Mouse (Mus musculus): ENCODE measurements around the gene Slc35c1.

DNA sequence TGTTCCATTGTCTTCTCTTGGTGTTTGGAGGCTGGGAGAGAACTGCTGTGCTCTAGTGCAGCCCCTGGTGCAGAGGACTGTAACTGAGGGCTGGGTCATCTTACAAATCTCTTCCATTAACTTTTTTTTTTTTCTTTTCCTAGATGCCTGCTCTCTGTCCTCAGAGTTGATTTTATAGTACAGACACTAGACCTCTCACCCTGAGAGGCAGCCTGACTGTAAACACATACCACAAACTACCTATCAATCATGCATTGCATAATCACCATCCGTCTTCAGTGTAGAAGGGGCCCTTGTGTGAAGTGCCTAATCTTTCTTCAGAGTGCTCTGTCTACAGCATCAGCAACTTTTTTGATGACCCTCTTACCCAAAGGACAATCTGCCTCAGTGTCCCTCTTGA lies 22.2 kb upstream of the Slc35c1 start:
- TF ChIP-seq CTCF (IDR thresholded peaks at IDR 0.05; ENCODE audit: control insufficient read depth, insufficient read depth, insufficient replicate concordance, low read depth, low read length) (no peak), POLR2A (IDR thresholded peaks at IDR 0.05; ENCODE audit: control insufficient read depth, low read depth, low read length) (no peak)
